Mouse (Mus musculus) MEL (cell line): ENCODE data around the gene Med15. TPM values are rescaled to one million over a fixed set of nuclear protein-coding genes. Genes with fewer than 3 reads are reported as not detected.

ENCODE experiments used
- DNase-seq: peaks from one replicate; pipeline ENCODE4 v3.0.0; 2011; ENCODE audit warnings: low read depth, low spot score
- H3K27ac ChIP-seq: 2 replicates; pipeline ENCODE4 v1.5.1; 2012; ENCODE audit warnings: low read depth, mild to moderate bottlenecking, control low read depth, low read length, moderate library complexity; ENCODE audit not compliant: control insufficient read depth
- H3K27me3 ChIP-seq, 2 experiments: fragments of 150-350 bp in 1 of 2; sonication (generic) in 1 of 2; 2 replicates each; pipeline ENCODE4 v1.6.1; 2012; ENCODE audit warnings: low read length in 2 of 2, mild to moderate bottlenecking in 2 of 2, improper control_type of control experiment in 1 of 2, moderate library complexity in 1 of 2; ENCODE audit not compliant: insufficient read depth in 2 of 2, control insufficient read depth in 1 of 2
- H3K36me3 ChIP-seq, 2 experiments: 2 replicates each; pipeline ENCODE4 v1.6.1; 2012 to 2014; ENCODE audit warnings: low read length in 2 of 2, improper control_type of control experiment in 1 of 2, inconsistent platforms in 1 of 2, mild to moderate bottlenecking in 1 of 2; ENCODE audit not compliant: insufficient read depth in 2 of 2, control insufficient read depth in 1 of 2
- H3K4me1 ChIP-seq, 2 experiments: fragments of 150-350 bp in 1 of 2; sonication (generic) in 1 of 2; 2 replicates each; pipeline ENCODE4 v1.6.1; 2012; ENCODE audit warnings: low read length in 2 of 2, improper control_type of control experiment in 1 of 2, mild to moderate bottlenecking in 1 of 2; ENCODE audit not compliant: insufficient read depth in 2 of 2, control insufficient read depth in 1 of 2
- H3K4me3 ChIP-seq, 2 experiments: fragments of 150-350 bp in 1 of 2; sonication (generic) in 1 of 2; 2 replicates each; pipeline ENCODE4 v1.5.1; 2012; ENCODE audit warnings: low read depth in 2 of 2, low read length in 2 of 2, mild to moderate bottlenecking in 2 of 2, moderate library complexity in 2 of 2, control low read depth in 1 of 2, improper control_type of control experiment in 1 of 2; ENCODE audit not compliant: control insufficient read depth in 1 of 2, insufficient read depth in 1 of 2
- H3K79me2 ChIP-seq: 2 replicates; pipeline ENCODE4 v1.6.1; 2012; ENCODE audit warnings: mild to moderate bottlenecking, low read length, moderate library complexity; ENCODE audit not compliant: control insufficient read depth, poor library complexity, insufficient read depth
- H3K9ac ChIP-seq: 2 replicates; pipeline ENCODE4 v1.6.1; 2012; ENCODE audit warnings: low read depth, mild to moderate bottlenecking, control low read depth, low read length, moderate library complexity; ENCODE audit not compliant: control insufficient read depth, poor library complexity, severe bottlenecking
- H3K9me3 ChIP-seq: fragments of 150-350 bp; sonication (generic); replicated peaks from 2 replicates; pipeline ENCODE4 v1.6.1; 2012; ENCODE audit warnings: mild to moderate bottlenecking, low read length, improper control_type of control experiment, moderate library complexity; ENCODE audit not compliant: insufficient read depth
- CHD1 ChIP-seq: IDR thresholded peaks from 2 replicates; pipeline ENCODE4 v1.6.1; 2012; ENCODE audit warnings: low read depth, mild to moderate bottlenecking, inconsistent platforms, low read length, improper control_type of control experiment
- CHD2 ChIP-seq: IDR thresholded peaks from 2 replicates; pipeline ENCODE4 v1.6.1; 2011; ENCODE audit warnings: low read length, improper control_type of control experiment
- CTCF ChIP-seq, 3 experiments: IDR thresholded peaks in 2 of 3; conservative IDR thresholded peaks in 1 of 3; 2 replicates each; pipeline ENCODE4 v1.5.1; 2011 to 2012; ENCODE audit warnings: low read length in 3 of 3, low read depth in 2 of 3, mild to moderate bottlenecking in 2 of 3, improper control_type of control experiment in 1 of 3, inconsistent platforms in 1 of 3, mixed read lengths in 1 of 3, moderate library complexity in 1 of 3; ENCODE audit not compliant: control insufficient read depth in 1 of 3, insufficient read depth in 1 of 3, poor library complexity in 1 of 3, severe bottlenecking in 1 of 3
- ELF1 ChIP-seq: IDR thresholded peaks from 2 replicates; pipeline ENCODE4 v1.6.1; 2014; ENCODE audit warnings: low read depth, mild to moderate bottlenecking, inconsistent platforms, low read length, improper control_type of control experiment, moderate library complexity
- ETS1 ChIP-seq: IDR thresholded peaks from 2 replicates; pipeline ENCODE4 v1.6.1; 2012; ENCODE audit warnings: low read depth, mild to moderate bottlenecking, inconsistent platforms, low read length, improper control_type of control experiment, moderate library complexity
- GABPA ChIP-seq: IDR thresholded peaks from 2 replicates; pipeline ENCODE4 v1.6.1; 2012; ENCODE audit warnings: low read depth, mild to moderate bottlenecking, inconsistent platforms, low read length, improper control_type of control experiment, moderate library complexity
- GATA1 ChIP-seq: IDR thresholded peaks from 2 replicates; pipeline ENCODE4 v1.6.1; 2011; ENCODE audit warnings: low read depth, low read length, improper control_type of control experiment
- HCFC1 ChIP-seq: IDR thresholded peaks from 2 replicates; pipeline ENCODE4 v1.6.1; 2012; ENCODE audit warnings: low read depth, mild to moderate bottlenecking, inconsistent platforms, low read length, improper control_type of control experiment, moderate library complexity
- JUND ChIP-seq: IDR thresholded peaks from 2 replicates; pipeline ENCODE4 v1.6.1; 2011; ENCODE audit warnings: low read depth, mild to moderate bottlenecking, improper control_type of control experiment, low read length
- KAT2A ChIP-seq: conservative IDR thresholded peaks from 2 replicates; pipeline ENCODE4 v1.6.1; 2012; ENCODE audit warnings: low read depth, low read length, improper control_type of control experiment, inconsistent platforms
- MAX ChIP-seq: IDR thresholded peaks from 2 replicates; pipeline ENCODE4 v1.6.1; 2011; ENCODE audit warnings: low read length, improper control_type of control experiment
- MAZ ChIP-seq: IDR thresholded peaks from 2 replicates; pipeline ENCODE4 v1.6.1; 2012; ENCODE audit warnings: low read depth, mild to moderate bottlenecking, inconsistent platforms, low read length, improper control_type of control experiment
- MEF2A ChIP-seq: IDR thresholded peaks from 2 replicates; pipeline ENCODE4 v1.6.1; 2014; ENCODE audit warnings: low read depth, mild to moderate bottlenecking, inconsistent platforms, low read length, improper control_type of control experiment; ENCODE audit not compliant: poor library complexity, insufficient replicate concordance, severe bottlenecking; ENCODE audit errors: extremely low read depth
- MYB ChIP-seq: IDR thresholded peaks from 2 replicates; pipeline ENCODE4 v1.6.1; 2011; ENCODE audit warnings: mild to moderate bottlenecking, low read depth, low read length, improper control_type of control experiment
- NELFE ChIP-seq: IDR thresholded peaks from 2 replicates; pipeline ENCODE4 v1.6.1; 2011; ENCODE audit warnings: low read depth, low read length, improper control_type of control experiment
- POLR2AphosphoS2 ChIP-seq: IDR thresholded peaks from 2 replicates; pipeline ENCODE4 v1.6.1; 2011; ENCODE audit warnings: low read length, improper control_type of control experiment
- POLR2AphosphoS5 ChIP-seq: IDR thresholded peaks from 2 replicates; pipeline ENCODE4 v1.6.1; 2012; ENCODE audit warnings: low read depth, borderline replicate concordance, mild to moderate bottlenecking, inconsistent platforms, low read length, moderate library complexity, mixed read lengths
- RAD21 ChIP-seq: IDR thresholded peaks from 2 replicates; pipeline ENCODE4 v1.6.1; 2011; ENCODE audit warnings: mild to moderate bottlenecking, low read depth, low read length, improper control_type of control experiment
- RCOR1 ChIP-seq: IDR thresholded peaks from 2 replicates; pipeline ENCODE4 v1.6.1; 2012; ENCODE audit warnings: low read depth, mild to moderate bottlenecking, inconsistent platforms, low read length, improper control_type of control experiment
- SIN3A ChIP-seq: IDR thresholded peaks from 2 replicates; pipeline ENCODE4 v1.6.1; 2012; ENCODE audit warnings: low read length, improper control_type of control experiment, inconsistent platforms
- SMC3 ChIP-seq: IDR thresholded peaks from 2 replicates; pipeline ENCODE4 v1.6.1; 2011; ENCODE audit warnings: low read depth, low read length, improper control_type of control experiment
- TAL1 ChIP-seq: IDR thresholded peaks from 2 replicates; pipeline ENCODE4 v1.6.1; 2012; ENCODE audit warnings: mild to moderate bottlenecking, inconsistent platforms, low read length, moderate library complexity, mixed read lengths
- TBP ChIP-seq: IDR thresholded peaks from 2 replicates; pipeline ENCODE4 v1.8.0; 2011; ENCODE audit warnings: low read depth, low read length, improper control_type of control experiment
- TCF12 ChIP-seq: IDR thresholded peaks from 2 replicates; pipeline ENCODE4 v1.6.1; 2014; ENCODE audit warnings: low read depth, mild to moderate bottlenecking, inconsistent platforms, low read length, improper control_type of control experiment, moderate library complexity
- UBTF ChIP-seq: IDR thresholded peaks from 2 replicates; pipeline ENCODE4 v1.6.1; 2012; ENCODE audit warnings: low read depth, mild to moderate bottlenecking, inconsistent platforms, low read length, improper control_type of control experiment, moderate library complexity, borderline replicate concordance; ENCODE audit not compliant: insufficient read depth
- ZC3H11A ChIP-seq: IDR thresholded peaks from 2 replicates; pipeline ENCODE4 v1.6.1; 2012; ENCODE audit warnings: low read depth, mild to moderate bottlenecking, inconsistent platforms, low read length, improper control_type of control experiment
- ZKSCAN1 ChIP-seq: IDR thresholded peaks from 2 replicates; pipeline ENCODE4 v1.6.1; 2012; ENCODE audit warnings: low read depth, mild to moderate bottlenecking, inconsistent platforms, low read length, improper control_type of control experiment, moderate library complexity
- ZMIZ1 ChIP-seq: IDR thresholded peaks from 2 replicates; pipeline ENCODE4 v1.6.1; 2012; ENCODE audit warnings: low read depth, mild to moderate bottlenecking, inconsistent platforms, low read length, improper control_type of control experiment, moderate library complexity
- ZNF384 ChIP-seq: IDR thresholded peaks from 2 replicates; pipeline ENCODE4 v1.6.1; 2012; ENCODE audit warnings: low read depth, mild to moderate bottlenecking, inconsistent platforms, low read length, improper control_type of control experiment
- polyA plus RNA-seq, 2 experiments: library from polyadenylated mRNA; stranded (reverse) in 1 of 2; unstranded in 1 of 2; fragments of >175 nt in 1 of 2; fragments of >200 nt in 1 of 2; gene quantifications; 2 replicates each; pipeline versions ENCODE4 v1.2.1 to v1.2.4; 2012; ENCODE audit warnings: low replicate concordance in 2 of 2, low read depth in 1 of 2; ENCODE audit not compliant: insufficient read length in 2 of 2, insufficient read depth in 1 of 2, missing spikeins in 1 of 2
- total RNA-seq: library from RNA; depleted of rRNA; stranded (reverse); fragments of 300-350 nt; gene quantifications from 2 replicates; pipeline ENCODE4 v1.2.3, GENCODE M21; 2012

Med15 gene
- total and polyA plus RNA-seq, 3 experiments, result 25.9 to 62.0 TPM; not detected in 1

DNA sequence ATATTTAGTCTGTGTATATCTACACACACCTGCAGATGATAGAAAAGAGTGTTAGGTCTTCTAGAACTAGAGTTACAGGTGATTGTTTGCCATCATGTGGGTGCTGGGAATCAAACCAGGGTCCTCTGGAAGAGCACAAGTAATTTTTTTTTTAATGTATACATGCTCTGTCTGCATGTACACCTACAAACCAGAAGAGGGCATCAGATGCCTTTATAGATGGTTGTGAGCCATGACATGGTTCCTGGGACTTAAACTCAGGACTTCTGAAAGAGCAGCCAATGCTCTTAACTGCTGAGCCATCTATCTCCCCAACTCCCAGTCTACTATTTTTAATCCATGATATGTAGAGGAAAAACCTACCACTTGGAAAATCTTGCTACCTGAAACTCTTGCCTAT lies 2.7 kb downstream of the Med15 start:
- peak; percentile 68 for DNase-seq
- peaks cover 7 to 10% of the 10 kb centered on the region in 2 experiments for H3K4me1 ChIP-seq

DNA sequence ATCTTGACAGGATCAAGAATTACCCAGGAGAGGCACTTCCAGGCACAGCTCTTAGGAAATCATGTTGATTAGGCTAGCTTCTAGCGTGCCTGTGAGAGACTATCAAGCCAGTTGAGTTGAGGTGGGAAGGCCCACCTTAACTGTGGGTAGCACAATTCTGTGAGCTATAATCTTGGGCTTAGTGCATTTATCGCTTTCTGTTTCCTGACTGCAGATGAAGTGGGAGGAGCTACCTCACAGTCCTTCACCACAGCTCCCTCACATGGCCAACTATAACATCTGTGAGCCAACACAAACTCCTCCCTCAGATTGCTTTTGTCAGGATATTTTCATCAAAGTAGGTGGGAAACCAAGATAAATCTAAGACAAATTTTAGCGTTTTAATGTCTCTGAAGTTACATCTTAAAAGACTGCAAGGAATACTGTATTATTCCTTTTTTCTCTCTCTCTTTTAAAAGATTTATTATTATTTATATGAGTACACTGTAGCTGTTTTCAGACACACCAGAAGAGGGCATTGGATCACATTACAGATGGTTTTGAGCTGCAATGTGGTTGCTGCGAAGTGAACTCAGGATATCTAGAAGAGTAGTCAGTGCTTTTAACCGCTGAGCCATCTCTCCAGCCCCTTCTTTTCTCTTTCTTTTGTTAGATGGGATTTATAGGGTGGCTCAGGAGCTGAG lies 5.4 kb downstream of the Med15 start:
- H3K27me3 ChIP-seq, result no peaks in the 10 kb centered on the region
- peaks cover 0 to 6% of the 10 kb centered on the region in 2 experiments; a peak in 2 of 4 replicates for H3K36me3 ChIP-seq
- peaks cover 7 to 10% of the 10 kb centered on the region in 2 experiments for H3K4me1 ChIP-seq
- H3K4me3 ChIP-seq, result peak overlapping the region; percentile 33 to 34
- H3K9ac ChIP-seq, result peak overlapping the region; percentile 45
- H3K79me2 ChIP-seq, result peaks cover 4% of the 10 kb centered on the region
- no peaks in the 10 kb centered on the region for H3K9me3 ChIP-seq
- DNase-seq, result peak; percentile 94
- peak overlapping the region; percentile 72 for H3K27ac ChIP-seq
- TF ChIP-seq CHD2 (no peak), ZNF384 (no peak), MEF2A (no peak), TBP (peak; percentile 80), ELF1 (peak; percentile 63; the same call in 1 of the 2 replicates), MYB (no peak), MAZ (0 out of 2 replicates have a peak, but pooled peaks have one; percentile 35), HCFC1 (peak; percentile 69), ZMIZ1 (peak; percentile 67), GABPA (no peak), POLR2AphosphoS2 (no peak), NELFE (peak; percentile 59), ZC3H11A (peak; percentile 17; the same call in 1 of the 2 replicates), MAX (peak; percentile 46; the same call in 1 of the 2 replicates), ZKSCAN1 (no peak), CHD1 (no peak), ETS1 (peak; percentile 59; the same call in 1 of the 2 replicates), TCF12 (peak; percentile 14; the same call in 1 of the 2 replicates), KAT2A (no peak), RAD21 (peak; percentile 35), SIN3A (peak; percentile 65; the same call in 1 of the 2 replicates), JUND (no peak), SMC3 (peak; percentile 53), POLR2AphosphoS5 (no peak), GATA1 (peak; percentile 66), RCOR1 (no peak), UBTF (no peak)

More for the DNA sequence above, 2.7 kb downstream of the Med15 start:
- Histone ChIP-seq H3K27me3 (no peaks in the 10 kb centered on the region), H3K4me3 (no peak overlapping the region), H3K27ac (no peak overlapping the region), H3K79me2 (no peaks in the 10 kb centered on the region), H3K9me3 (no peaks in the 10 kb centered on the region), H3K9ac (no peak overlapping the region), H3K36me3 (peaks cover 0 to 6% of the 10 kb centered on the region in 2 experiments; a peak in 2 of 4 replicates)
- TF ChIP-seq CTCF (IDR thresholded peaks at IDR 0.05 in 2 of 3, conservative IDR thresholded peaks at IDR 0.05 in 1 of 3; ENCODE audit: control insufficient read depth in 1 of 3, insufficient read depth in 1 of 3, low read depth in 2 of 3, low read length in 3 of 3, poor library complexity in 1 of 3, severe bottlenecking in 1 of 3), result peak in 2 of 3 experiments; percentile 50 to 72; a peak in 4 of 6 replicates
- peak; percentile 72 for TF ChIP-seq RAD21
- TF ChIP-seq SMC3, result peak; percentile 76
- TF ChIP-seq RCOR1, result no peak
- peak; percentile 81 for TF ChIP-seq ZNF384
- TF ChIP-seq TAL1, result no peak
- peak; percentile 73 for TF ChIP-seq ZC3H11A
- TF ChIP-seq POLR2AphosphoS2, result no peak
